Mouse (Mus musculus): ENCODE measurements at regions not wholly inside any gene's neighbourhood (a gene's known extent, or its start where the extent isn't known, plus 50 kb on each side); places are given as distances from the start of the nearest gene placed in this dataset.

GRCm38 (mm10) chr11:112690047-112690446 lies 92.0 kb upstream of the Sox9 start:
- no peak for DNase-seq (ENCODE audit: low spot score in 2 of 2)

- DNase-seq (ENCODE audit: low spot score in 2 of 2), result no peak
These were observed 75.9 kb upstream of the Sox9 start for GRCm38 (mm10) chr11:112706091-112706490.

DNA sequence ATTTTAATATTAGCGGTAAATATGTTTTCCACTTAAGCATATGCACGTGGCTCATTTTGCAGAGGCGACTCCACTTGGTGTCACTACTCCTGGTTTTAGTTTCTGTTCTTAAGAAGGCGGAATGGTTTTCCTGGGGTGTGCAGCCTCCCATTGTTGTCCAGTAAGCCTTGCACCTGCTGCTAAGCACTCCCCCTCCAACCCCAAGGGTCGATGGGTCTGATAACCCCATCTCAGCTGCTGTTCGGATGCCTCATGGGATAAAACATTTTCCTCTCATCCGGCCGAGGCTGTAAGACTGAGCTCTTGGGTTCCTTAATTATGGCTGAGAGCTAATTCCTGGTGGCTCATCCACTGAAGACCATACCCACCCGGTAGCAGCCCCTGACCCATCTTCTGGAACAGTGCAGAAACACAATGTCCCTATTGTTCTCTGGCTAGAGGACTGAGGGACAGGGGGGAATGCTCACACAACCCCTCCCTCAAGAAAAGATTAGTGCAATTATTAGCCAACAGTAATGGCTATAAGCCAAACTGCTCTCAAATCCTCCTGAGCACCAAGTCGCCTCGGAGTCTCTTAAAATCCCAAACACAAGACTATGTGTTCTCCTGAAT lies 73.8 kb upstream of the Sox9 start:
- DNase-seq (ENCODE audit: low spot score in 2 of 2), result no peak

GRCm38 (mm10) chr11:112711656-112712055 lies 70.4 kb upstream of the Sox9 start:
- no peak for DNase-seq (ENCODE audit: low spot score in 2 of 2)

- no peak for DNase-seq (ENCODE audit: low spot score in 2 of 2)
These were observed 63.5 kb upstream of the Sox9 start for GRCm38 (mm10) chr11:112718547-112718946.

DNA sequence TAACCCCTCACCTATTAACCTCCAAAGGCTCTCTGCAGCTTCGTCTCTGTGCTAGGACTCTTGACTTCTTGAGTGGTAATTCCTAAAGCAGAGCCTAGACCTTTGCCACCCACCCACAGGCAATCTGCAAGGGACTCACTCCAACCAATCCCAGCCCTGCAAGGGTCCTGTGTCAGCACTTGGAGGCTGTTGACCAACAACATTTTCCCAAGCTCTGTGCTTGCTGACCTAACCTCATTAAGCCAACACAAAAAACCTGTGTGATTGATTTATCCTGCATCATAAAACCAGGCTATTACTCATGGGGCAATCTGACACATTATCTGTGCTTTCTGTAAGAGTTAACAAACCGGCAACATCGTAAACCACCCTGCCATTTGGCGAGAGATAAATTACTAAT lies 61.4 kb upstream of the Sox9 start:
- no peak for DNase-seq (ENCODE audit: low spot score in 2 of 2)

DNA sequence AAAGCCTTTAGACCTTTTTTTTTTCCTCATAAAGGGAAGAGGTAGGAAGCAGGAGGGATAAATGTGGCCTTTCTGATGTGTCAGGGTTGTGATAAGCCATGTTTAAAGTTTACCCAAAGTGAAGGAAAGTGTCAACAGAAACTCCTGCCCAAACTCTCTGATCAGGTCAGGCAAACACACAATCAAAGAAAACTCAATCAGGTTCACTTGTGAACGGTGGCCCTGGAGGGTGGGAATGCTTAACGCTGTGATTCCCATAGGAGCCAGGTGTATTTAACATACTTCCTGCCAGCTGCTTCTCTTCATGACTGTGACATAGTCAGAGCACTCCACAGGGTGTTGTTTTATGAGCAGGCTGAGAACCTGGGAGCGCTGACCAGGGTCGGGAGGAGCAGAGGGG lies 59.1 kb upstream of the Sox9 start:
- DNase-seq (ENCODE audit: low spot score in 2 of 2), result no peak

GRCm38 (mm10) chr11:112728154-112728952 lies 53.7 kb upstream of the Sox9 start:
- no peak for DNase-seq (ENCODE audit: low spot score in 2 of 2)

Measured in left cerebral cortex, adult 8-10 months (tissue).